Mouse (Mus musculus): ENCODE results near the gene Mtln. TPM values are rescaled to one million over a fixed set of nuclear protein-coding genes. Genes with fewer than 3 reads are reported as not detected.

Gene Mtln
- polyA plus RNA-seq, 1 experiment from 2014 or later: 44.2 TPM

- Histone ChIP-seq H3K4me3 (replicated peaks; ENCODE audit: low read length) (no peak overlapping the region), H3K36me3 (ENCODE audit: control insufficient read depth, insufficient read depth, low read length) (no peaks in the 10 kb centered on the region), H3K27ac (ENCODE audit: low read length) (no peak overlapping the region), H3K9me3 (replicated peaks; ENCODE audit: control insufficient read depth, low read length) (no peaks in the 10 kb centered on the region), H3K4me2 (ENCODE audit: low read depth, low read length) (no peak overlapping the region), H3K27me3 (ENCODE audit: control insufficient read depth, insufficient read depth, low read length) (no peaks in the 10 kb centered on the region), H3K9ac (ENCODE audit: low read length) (no peak overlapping the region), H3K4me1 (ENCODE audit: control insufficient read depth, insufficient read depth, low read length) (no peaks in the 10 kb centered on the region)
- ATAC-seq (ENCODE audit: insufficient read depth, low FRiP score): no peak
- 88% methylated on average over 6 of the region's 6 CpGs for WGBS
Measured at GRCm38 (mm10) chr2:127760014-127760413, 32.3 kb downstream of the Mtln start.

- H3K4me3 ChIP-seq (replicated peaks; ENCODE audit: low read length): no peak overlapping the region
- no peaks in the 10 kb centered on the region for H3K4me1 ChIP-seq (ENCODE audit: control insufficient read depth, insufficient read depth, low read length)
- H3K27ac ChIP-seq (ENCODE audit: low read length): no peak overlapping the region
- H3K36me3 ChIP-seq (ENCODE audit: control insufficient read depth, insufficient read depth, low read length): no peaks in the 10 kb centered on the region
- no peak overlapping the region for H3K4me2 ChIP-seq (ENCODE audit: low read depth, low read length)
- WGBS: 73% methylated on average over 5 of the region's 5 CpGs
- no peak overlapping the region for H3K9ac ChIP-seq (ENCODE audit: low read length)
- H3K27me3 ChIP-seq (ENCODE audit: control insufficient read depth, insufficient read depth, low read length): no peaks in the 10 kb centered on the region
- no peaks in the 10 kb centered on the region for H3K9me3 ChIP-seq (replicated peaks; ENCODE audit: control insufficient read depth, low read length)
- no peak for ATAC-seq (ENCODE audit: insufficient read depth, low FRiP score)
Measured at GRCm38 (mm10) chr2:127759157-127759880, 33.0 kb downstream of the Mtln start.

- WGBS: 22% methylated on average over 8 of the region's 8 CpGs
- ATAC-seq (ENCODE audit: insufficient read depth, low FRiP score): no peak
Measured at GRCm38 (mm10) chr2:127757171-127757570, 35.1 kb downstream of the Mtln start.

GRCm38 (mm10) chr2:127754113-127754512, 38.2 kb downstream of the Mtln start:
- ATAC-seq (ENCODE audit: insufficient read depth, low FRiP score): no peak
- no peaks in the 10 kb centered on the region for H3K27me3 ChIP-seq (ENCODE audit: control insufficient read depth, insufficient read depth, low read length)
- H3K27ac ChIP-seq (ENCODE audit: low read length): no peak overlapping the region
- no peaks in the 10 kb centered on the region for H3K9me3 ChIP-seq (replicated peaks; ENCODE audit: control insufficient read depth, low read length)
- H3K4me3 ChIP-seq (replicated peaks; ENCODE audit: low read length): no peak overlapping the region
- H3K4me2 ChIP-seq (ENCODE audit: low read depth, low read length): no peak overlapping the region
- no peaks in the 10 kb centered on the region for H3K36me3 ChIP-seq (ENCODE audit: control insufficient read depth, insufficient read depth, low read length)
- no peak overlapping the region for H3K9ac ChIP-seq (ENCODE audit: low read length)
- H3K4me1 ChIP-seq (ENCODE audit: control insufficient read depth, insufficient read depth, low read length): no peaks in the 10 kb centered on the region
- WGBS: 89% methylated on average over 4 of the region's 4 CpGs

More at GRCm38 (mm10) chr2:127757171-127757570, 35.1 kb downstream of the Mtln start:
- no peaks in the 10 kb centered on the region for H3K9me3 ChIP-seq (replicated peaks; ENCODE audit: control insufficient read depth, low read length)
- H3K27ac ChIP-seq (ENCODE audit: low read length): no peak overlapping the region
- H3K4me3 ChIP-seq (replicated peaks; ENCODE audit: low read length): no peak overlapping the region
- H3K4me1 ChIP-seq (ENCODE audit: control insufficient read depth, insufficient read depth, low read length): no peaks in the 10 kb centered on the region
- no peak overlapping the region for H3K9ac ChIP-seq (ENCODE audit: low read length)
- no peak overlapping the region for H3K4me2 ChIP-seq (ENCODE audit: low read depth, low read length)
- no peaks in the 10 kb centered on the region for H3K27me3 ChIP-seq (ENCODE audit: control insufficient read depth, insufficient read depth, low read length)
- no peaks in the 10 kb centered on the region for H3K36me3 ChIP-seq (ENCODE audit: control insufficient read depth, insufficient read depth, low read length)

- no peaks in the 10 kb centered on the region for H3K4me1 ChIP-seq (ENCODE audit: control insufficient read depth, insufficient read depth, low read length)
- no peak overlapping the region for H3K27ac ChIP-seq (ENCODE audit: low read length)
- H3K36me3 ChIP-seq (ENCODE audit: control insufficient read depth, insufficient read depth, low read length): no peaks in the 10 kb centered on the region
- no peaks in the 10 kb centered on the region for H3K27me3 ChIP-seq (ENCODE audit: control insufficient read depth, insufficient read depth, low read length)
- H3K4me3 ChIP-seq (replicated peaks; ENCODE audit: low read length): no peak overlapping the region
- no peaks in the 10 kb centered on the region for H3K9me3 ChIP-seq (replicated peaks; ENCODE audit: control insufficient read depth, low read length)
- H3K4me2 ChIP-seq (ENCODE audit: low read depth, low read length): no peak overlapping the region
- 65% methylated on average over 11 of the region's 11 CpGs for WGBS
- no peak for ATAC-seq (ENCODE audit: insufficient read depth, low FRiP score)
- H3K9ac ChIP-seq (ENCODE audit: low read length): peak overlapping the region; percentile 4; the same call in 1 of the 2 replicates
Measured at GRCm38 (mm10) chr2:127751849-127752610, 40.3 kb downstream of the Mtln start.

- ATAC-seq (ENCODE audit: insufficient read depth, low FRiP score): no peak
- Histone ChIP-seq H3K27me3 (ENCODE audit: control insufficient read depth, insufficient read depth, low read length) (no peaks in the 10 kb centered on the region), H3K9me3 (replicated peaks; ENCODE audit: control insufficient read depth, low read length) (no peaks in the 10 kb centered on the region), H3K4me2 (ENCODE audit: low read depth, low read length) (no peak overlapping the region), H3K4me3 (replicated peaks; ENCODE audit: low read length) (no peak overlapping the region), H3K9ac (ENCODE audit: low read length) (no peak overlapping the region), H3K27ac (ENCODE audit: low read length) (no peak overlapping the region), H3K4me1 (ENCODE audit: control insufficient read depth, insufficient read depth, low read length) (no peaks in the 10 kb centered on the region), H3K36me3 (ENCODE audit: control insufficient read depth, insufficient read depth, low read length) (no peaks in the 10 kb centered on the region)
- WGBS: 45% methylated on average over 1 of the region's 1 CpGs
Measured at GRCm38 (mm10) chr2:127749376-127749775, 42.9 kb downstream of the Mtln start.

GRCm38 (mm10) chr2:127748316-127748715, 44.0 kb downstream of the Mtln start:
- Histone ChIP-seq H3K4me2 (ENCODE audit: low read depth, low read length) (no peak overlapping the region), H3K27ac (ENCODE audit: low read length) (peak overlapping the region; percentile 29), H3K36me3 (ENCODE audit: control insufficient read depth, insufficient read depth, low read length) (no peaks in the 10 kb centered on the region), H3K9ac (ENCODE audit: low read length) (no peak overlapping the region), H3K4me1 (ENCODE audit: control insufficient read depth, insufficient read depth, low read length) (no peaks in the 10 kb centered on the region), H3K27me3 (ENCODE audit: control insufficient read depth, insufficient read depth, low read length) (no peaks in the 10 kb centered on the region), H3K4me3 (replicated peaks; ENCODE audit: low read length) (no peak overlapping the region), H3K9me3 (replicated peaks; ENCODE audit: control insufficient read depth, low read length) (no peaks in the 10 kb centered on the region)
- WGBS: 62% methylated on average over 7 of the region's 7 CpGs
- ATAC-seq (ENCODE audit: insufficient read depth, low FRiP score): peak; percentile 62; the same call in 1 of the 2 replicates

- Histone ChIP-seq H3K27ac (ENCODE audit: low read length) (peak overlapping the region; percentile 72; the same call in 1 of the 2 replicates), H3K4me2 (ENCODE audit: low read depth, low read length) (no peak overlapping the region), H3K9me3 (replicated peaks; ENCODE audit: control insufficient read depth, low read length) (no peaks in the 10 kb centered on the region), H3K4me1 (ENCODE audit: control insufficient read depth, insufficient read depth, low read length) (no peaks in the 10 kb centered on the region), H3K4me3 (replicated peaks; ENCODE audit: low read length) (no peak overlapping the region), H3K27me3 (ENCODE audit: control insufficient read depth, insufficient read depth, low read length) (no peaks in the 10 kb centered on the region), H3K9ac (ENCODE audit: low read length) (no peak overlapping the region), H3K36me3 (ENCODE audit: control insufficient read depth, insufficient read depth, low read length) (no peaks in the 10 kb centered on the region)
- no peak for ATAC-seq (ENCODE audit: insufficient read depth, low FRiP score)
- WGBS: 63% methylated on average over 3 of the region's 3 CpGs
Measured at GRCm38 (mm10) chr2:127742637-127743036, 49.7 kb downstream of the Mtln start.
